Mouse (Mus musculus): ENCODE measurements around the gene 1700003E16Rik.
"Not testable (repeated sequence)": the region's sequence is repeated elsewhere in the genome, so short reads cannot be mapped to it uniquely, and the experiment has no call there.

Gene 1700003E16Rik

GRCm38 (mm10) chr6:83159456-83159855, 3.3 kb downstream of the 1700003E16Rik start:
- not testable (repeated sequence) for DNase-seq (ENCODE audit: low spot score in 2 of 2)

GRCm38 (mm10) chr6:83161442-83161841, 5.2 kb downstream of the 1700003E16Rik start:
- no peak for DNase-seq (ENCODE audit: low spot score in 2 of 2)

GRCm38 (mm10) chr6:83161921-83162641, 5.9 kb downstream of the 1700003E16Rik start:
- no peak for DNase-seq (ENCODE audit: low spot score in 2 of 2)

- peak in 1 of 2 experiments; percentile 70 for DNase-seq (ENCODE audit: low spot score in 2 of 2)
Observed at GRCm38 (mm10) chr6:83162701-83163100, 6.5 kb downstream of the 1700003E16Rik start.

GRCm38 (mm10) chr6:83165026-83165606, 8.9 kb downstream of the 1700003E16Rik start:
- no peak for DNase-seq (ENCODE audit: low spot score in 2 of 2)

- DNase-seq (ENCODE audit: low spot score in 2 of 2), result peak; percentile 94 to 96
Observed at GRCm38 (mm10) chr6:83165607-83166242, 9.5 kb downstream of the 1700003E16Rik start, which contains the start of gene Dctn1. Gene Dctn1 (plus strand): TSS chr6:83165920.

- no peak for DNase-seq (ENCODE audit: low spot score in 2 of 2)
Observed at GRCm38 (mm10) chr6:83166243-83166630, 10.0 kb downstream of the 1700003E16Rik start.

- DNase-seq (ENCODE audit: low spot score in 2 of 2), result no peak
Observed at GRCm38 (mm10) chr6:83169872-83170271, 13.7 kb downstream of the 1700003E16Rik start.

- no peak for DNase-seq (ENCODE audit: low spot score in 2 of 2)
Observed at GRCm38 (mm10) chr6:83171063-83171462, 14.9 kb downstream of the 1700003E16Rik start.

- peak in 1 of 2 experiments; percentile 71 for DNase-seq (ENCODE audit: low spot score in 2 of 2)
Observed at GRCm38 (mm10) chr6:83172240-83172920, 16.2 kb downstream of the 1700003E16Rik start.

GRCm38 (mm10) chr6:83175996-83176395, 19.8 kb downstream of the 1700003E16Rik start:
- no peak for DNase-seq (ENCODE audit: low spot score in 2 of 2)

- peak; percentile 76 to 82 for DNase-seq (ENCODE audit: low spot score in 2 of 2)
Observed at GRCm38 (mm10) chr6:83179390-83180117, 23.4 kb downstream of the 1700003E16Rik start.

GRCm38 (mm10) chr6:83180605-83181004, 24.4 kb downstream of the 1700003E16Rik start:
- DNase-seq (ENCODE audit: low spot score in 2 of 2), result no peak

- no peak for DNase-seq (ENCODE audit: low spot score in 2 of 2)
Observed at GRCm38 (mm10) chr6:83184858-83185435, 28.7 kb downstream of the 1700003E16Rik start.

- peak; percentile 92 to 95 for DNase-seq (ENCODE audit: low spot score in 2 of 2)
Observed at GRCm38 (mm10) chr6:83185895-83186861, 30.0 kb downstream of the 1700003E16Rik start.

GRCm38 (mm10) chr6:83186946-83187345, 30.7 kb downstream of the 1700003E16Rik start:
- no peak for DNase-seq (ENCODE audit: low spot score in 2 of 2)

- no peak for DNase-seq (ENCODE audit: low spot score in 2 of 2)
Observed at GRCm38 (mm10) chr6:83193571-83193970, 37.4 kb downstream of the 1700003E16Rik start.

- peak; percentile 79 to 82 for DNase-seq (ENCODE audit: low spot score in 2 of 2)
Observed at GRCm38 (mm10) chr6:83197345-83198004, 41.3 kb downstream of the 1700003E16Rik start.

- peak in 1 of 2 experiments; percentile 43 for DNase-seq (ENCODE audit: low spot score in 2 of 2)
Observed at GRCm38 (mm10) chr6:83203320-83203719, 47.1 kb downstream of the 1700003E16Rik start.

All from right cerebral cortex, postnatal 10 days (tissue).